Mouse (Mus musculus): ENCODE results near the gene Ispd.

Ispd gene

DNA sequence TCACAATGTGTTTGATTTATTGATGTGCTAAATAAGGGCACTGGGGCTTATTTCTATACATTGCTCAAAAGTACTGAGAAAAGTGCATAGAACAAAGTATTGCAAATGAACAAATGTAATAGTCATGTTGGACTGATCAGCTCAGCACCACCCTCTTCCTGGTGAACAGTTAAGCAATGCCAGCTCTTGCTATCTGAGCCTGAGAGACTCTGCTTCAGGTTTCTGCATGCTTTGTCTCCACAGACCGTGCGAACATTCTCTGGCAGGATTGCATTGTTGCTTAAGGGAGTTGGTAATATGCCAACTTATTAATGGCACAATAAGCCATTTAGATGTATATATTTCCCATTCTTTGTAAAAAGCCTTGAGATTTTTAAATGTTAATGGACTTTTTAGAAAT lies 182.9 kb downstream of the Ispd start:
- no peak for ATAC-seq (ENCODE audit: low TSS enrichment)

- no peak for ATAC-seq (ENCODE audit: low TSS enrichment)
Measured at GRCm38 (mm10) chr12:36566974-36567373, 185.7 kb downstream of the Ispd start.

- ATAC-seq (ENCODE audit: low TSS enrichment), result no peak
Measured at GRCm38 (mm10) chr12:36570414-36571095, 189.3 kb downstream of the Ispd start.

DNA sequence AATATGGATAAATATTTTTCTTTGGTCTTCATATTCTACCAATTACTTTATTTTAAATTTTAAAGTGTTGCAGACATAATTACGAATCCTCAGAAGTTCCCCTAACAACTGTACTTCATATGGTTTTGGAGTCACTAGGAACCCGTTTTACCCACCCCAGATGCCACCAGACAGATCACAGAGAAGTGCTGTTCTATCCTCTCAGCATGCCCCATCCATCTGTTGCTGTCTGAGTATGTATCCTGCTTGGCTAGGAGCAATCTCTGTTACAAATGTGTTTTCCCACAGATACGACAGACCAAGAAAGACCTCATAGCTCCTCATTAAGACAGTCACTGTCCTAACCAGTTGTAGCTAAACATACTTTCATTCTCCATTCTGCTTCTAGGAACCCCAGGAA lies 203.6 kb downstream of the Ispd start:
- no peak for ATAC-seq (ENCODE audit: low TSS enrichment)

- ATAC-seq (ENCODE audit: low TSS enrichment), result no peak
Measured at GRCm38 (mm10) chr12:36597539-36598250, 216.4 kb downstream of the Ispd start.

GRCm38 (mm10) chr12:36621960-36622736 lies 240.9 kb downstream of the Ispd start:
- no peak for ATAC-seq (ENCODE audit: low TSS enrichment)

GRCm38 (mm10) chr12:36627204-36627603 lies 246.0 kb downstream of the Ispd start:
- ATAC-seq (ENCODE audit: low TSS enrichment), result no peak

GRCm38 (mm10) chr12:36632427-36632826 lies 251.2 kb downstream of the Ispd start:
- no peak for ATAC-seq (ENCODE audit: low TSS enrichment)

GRCm38 (mm10) chr12:36647514-36647913 lies 266.3 kb downstream of the Ispd start:
- ATAC-seq (ENCODE audit: low TSS enrichment), result no peak

- 0 out of 2 replicates have a peak, but pooled peaks have one; percentile 65 for ATAC-seq (ENCODE audit: low TSS enrichment)
Measured at GRCm38 (mm10) chr12:36662496-36662895, 281.2 kb downstream of the Ispd start.

DNA sequence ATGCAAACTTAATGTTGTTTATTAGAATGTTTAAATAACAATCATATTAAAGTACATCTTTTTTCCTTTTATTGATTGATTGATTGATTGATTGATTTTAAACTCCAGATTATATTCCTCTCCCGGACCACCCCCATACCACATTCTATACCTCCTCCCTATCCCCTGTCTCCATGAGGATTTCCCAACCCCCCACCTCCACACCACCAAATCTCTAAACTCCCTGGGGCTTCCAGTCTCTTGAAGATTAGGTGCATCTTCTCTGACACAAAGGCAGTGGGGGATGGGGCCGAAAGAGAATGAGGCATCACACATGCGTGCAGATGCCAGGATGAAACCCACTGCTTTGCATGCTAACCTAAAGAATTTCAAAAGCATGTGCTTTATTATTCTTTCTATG lies 283.5 kb downstream of the Ispd start:
- ATAC-seq (ENCODE audit: low TSS enrichment), result no peak

DNA sequence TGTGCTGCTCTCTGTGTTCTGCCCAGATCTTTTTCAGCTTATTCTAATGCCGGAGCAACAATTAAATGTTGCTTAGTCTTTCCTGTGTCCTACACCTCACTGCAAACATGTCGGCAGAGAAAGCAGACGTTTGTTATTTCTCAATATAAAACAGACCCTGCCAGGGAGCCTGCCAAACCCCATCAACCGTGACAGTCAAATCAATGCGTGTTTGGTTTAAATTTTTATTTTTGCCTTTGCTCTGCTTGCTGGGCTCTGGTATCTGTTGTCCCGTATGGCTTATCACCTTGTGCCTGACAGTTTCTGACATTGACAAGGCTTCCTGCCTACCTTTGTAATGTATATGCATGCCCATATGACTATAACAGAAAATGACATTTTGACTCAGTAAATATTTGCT lies 285.5 kb downstream of the Ispd start:
- no peak for ATAC-seq (ENCODE audit: low TSS enrichment)

DNA sequence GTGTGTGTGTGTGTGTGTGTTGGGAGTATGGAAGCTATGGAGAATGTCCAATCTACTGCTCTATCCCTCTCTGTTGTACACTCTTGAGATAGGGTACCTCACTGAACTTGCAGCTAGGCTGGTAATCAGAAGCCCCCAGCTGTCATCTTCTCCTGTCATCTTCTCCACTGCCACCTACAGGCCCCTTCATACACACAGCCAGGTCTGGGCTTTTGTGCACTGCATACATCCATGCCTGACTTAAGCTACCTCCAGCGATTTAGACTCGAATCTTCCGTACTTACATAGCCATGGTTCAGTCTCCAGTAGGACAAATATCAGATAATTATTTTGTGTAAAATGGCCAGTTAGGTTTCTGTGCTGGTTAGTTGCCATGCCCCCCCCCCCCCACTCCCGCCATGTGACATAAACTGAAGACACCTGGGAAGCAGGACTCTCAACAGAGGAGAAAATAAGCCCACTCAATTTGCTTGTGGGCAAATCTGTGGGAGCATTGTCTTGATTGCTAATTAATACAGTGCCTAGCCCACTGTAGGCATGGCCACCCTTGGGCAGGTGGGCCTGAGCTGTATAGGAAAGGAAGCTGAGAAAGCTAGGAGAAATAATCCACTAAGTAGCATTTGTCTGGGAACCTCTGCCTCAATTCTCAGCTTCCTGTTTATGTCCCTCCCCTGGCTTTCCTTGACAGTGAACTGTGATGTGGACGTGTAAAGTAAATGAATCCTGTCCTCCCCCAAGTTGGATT lies 289.1 kb downstream of the Ispd start:
- ATAC-seq (ENCODE audit: low TSS enrichment), result no peak

DNA sequence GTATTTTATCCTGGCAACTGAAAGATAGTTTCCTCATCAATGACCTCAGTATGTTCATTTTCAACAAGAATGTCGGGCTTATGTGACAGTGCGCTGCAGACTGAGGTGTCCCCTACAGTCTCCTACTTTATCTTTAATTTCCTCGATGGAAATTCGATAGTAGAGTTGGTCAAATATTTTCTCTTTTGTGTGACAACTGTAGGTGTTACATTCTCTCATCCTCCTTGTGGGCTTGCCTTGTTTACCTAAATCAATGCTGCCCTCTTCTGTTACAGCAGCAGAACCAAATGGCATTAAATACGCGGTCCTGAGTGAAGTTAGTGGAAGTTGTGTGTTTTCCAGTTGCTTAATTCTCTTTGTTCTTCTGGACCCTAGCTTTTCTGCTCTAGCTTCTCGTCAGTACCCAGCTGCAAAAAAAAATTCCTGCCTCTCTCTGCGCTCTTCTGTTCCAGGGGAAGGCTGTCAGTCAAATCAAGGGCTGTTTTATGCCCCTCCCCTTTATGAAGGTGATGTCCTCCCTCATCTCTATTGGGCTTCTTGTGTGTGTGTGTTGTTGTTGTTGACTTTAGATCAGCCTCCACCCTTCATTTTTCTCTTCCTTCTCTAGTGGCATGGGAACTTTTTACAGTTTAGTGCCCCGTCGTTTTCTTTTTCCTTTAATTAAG lies 289.8 kb downstream of the Ispd start:
- peak; percentile 87 for ATAC-seq (ENCODE audit: low TSS enrichment)

GRCm38 (mm10) chr12:36674481-36674880 lies 293.2 kb downstream of the Ispd start:
- no peak for ATAC-seq (ENCODE audit: low TSS enrichment)

- no peak for ATAC-seq (ENCODE audit: low TSS enrichment)
Measured at GRCm38 (mm10) chr12:36678220-36678619, 297.0 kb downstream of the Ispd start.

DNA sequence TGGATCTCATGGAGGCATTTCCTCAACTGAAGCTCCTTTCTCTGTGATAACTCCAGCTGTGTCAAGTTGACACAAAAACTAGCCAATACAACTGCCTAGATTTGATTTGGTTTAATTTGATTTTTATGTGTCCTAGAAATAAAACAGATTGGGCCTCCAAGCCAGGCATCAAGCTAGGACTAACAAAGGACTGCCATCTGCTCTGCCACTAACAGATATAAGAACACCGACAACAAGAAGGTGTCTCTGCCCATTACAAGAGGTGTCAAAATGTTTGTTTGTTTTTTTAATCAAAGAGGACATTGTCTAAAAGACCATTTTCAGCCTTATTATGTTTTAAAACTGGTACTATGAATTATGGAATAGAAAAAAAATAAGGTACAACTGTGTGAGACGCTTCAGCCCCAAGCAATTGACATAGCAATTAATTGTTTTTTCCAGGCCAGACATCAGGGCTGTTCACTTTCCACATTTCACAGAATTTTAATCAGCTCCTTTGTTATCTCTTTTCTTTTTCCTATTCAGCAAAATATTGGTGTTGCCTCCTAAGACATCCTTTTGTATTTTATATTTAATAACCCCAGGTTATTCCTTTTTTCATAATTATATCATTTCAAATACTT lies 299.7 kb downstream of the Ispd start:
- ATAC-seq (ENCODE audit: low TSS enrichment), result no peak

DNA sequence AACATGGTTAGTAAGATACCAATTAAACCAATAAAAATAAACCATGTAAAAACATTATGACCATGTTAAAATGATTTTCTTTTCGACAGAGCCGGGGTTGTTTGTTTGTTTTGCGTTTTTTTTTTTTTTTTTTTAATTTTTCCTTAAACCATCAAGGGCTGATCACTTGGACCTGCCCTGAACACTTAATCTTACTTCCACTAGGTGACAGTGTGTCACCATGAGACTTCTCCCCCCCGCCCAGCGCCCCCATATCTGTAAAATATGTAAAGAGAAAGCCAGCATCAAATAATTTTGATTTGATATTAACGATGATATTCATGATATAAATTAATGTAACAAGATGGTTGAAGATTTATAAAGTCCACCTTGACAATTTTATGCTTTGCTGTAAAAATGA lies 300.5 kb downstream of the Ispd start:
- ATAC-seq (ENCODE audit: low TSS enrichment), result no peak

GRCm38 (mm10) chr12:36694072-36694471 lies 312.8 kb downstream of the Ispd start:
- ATAC-seq (ENCODE audit: low TSS enrichment), result no peak

GRCm38 (mm10) chr12:36704380-36704779 lies 323.1 kb downstream of the Ispd start:
- ATAC-seq (ENCODE audit: low TSS enrichment), result peak; percentile 47; the same call in 1 of the 2 replicates

DNA sequence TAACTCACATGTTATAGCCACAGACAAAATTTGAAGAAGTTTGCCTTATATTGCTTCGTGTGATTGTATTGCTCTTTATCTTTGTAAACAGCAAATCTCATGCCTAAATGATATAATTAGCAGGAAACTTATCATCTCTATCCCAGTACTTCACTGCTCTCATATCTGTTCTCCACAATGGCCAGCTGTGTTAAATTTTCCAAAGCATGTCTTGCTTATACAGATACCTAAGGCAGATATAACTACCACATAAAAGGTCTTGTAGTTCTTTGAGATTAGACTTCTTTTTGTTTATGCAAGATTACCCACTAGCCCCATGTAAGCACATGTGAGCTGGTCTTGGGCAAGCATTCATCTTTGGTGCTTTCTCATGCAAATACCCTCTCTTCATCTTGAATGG lies 327.6 kb downstream of the Ispd start:
- no peak for ATAC-seq (ENCODE audit: low TSS enrichment)

All from frontal cortex, adult (tissue).